Comparison of ENCODE assay signal across 20 mouse cellular contexts in the genomic region with DNA sequence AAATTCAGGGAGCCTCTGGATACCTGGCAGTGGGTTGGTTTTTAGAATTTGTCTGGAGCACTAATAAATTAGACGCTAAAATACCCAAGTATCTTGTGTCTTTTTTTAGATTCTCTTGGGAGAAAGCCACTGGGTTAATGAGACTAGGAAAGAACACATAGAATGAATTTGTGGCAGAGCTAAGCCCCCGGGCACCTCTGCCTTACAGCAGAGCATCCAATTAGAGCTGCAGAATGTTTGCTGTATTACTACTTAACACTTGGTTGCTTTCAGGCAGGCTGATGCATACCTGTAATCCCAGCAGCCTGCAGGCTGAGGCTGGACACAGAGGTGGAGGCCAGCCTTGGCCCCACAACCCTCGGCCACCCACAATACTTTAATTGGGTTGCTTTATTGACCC.
A peak's percentile ranks its signal among the peaks of the same experiment; 100 is the strongest.
DNase-seq lines count a peak whose midpoint lies in the region; ATAC-seq lines count a peak whose summit lies in the region.
"Had no signal": no experiment of that assay in that cellular context is flagged by ENCODE, and none has a peak within 500 bp of the region (broad histone marks: within the 10 kb centered on the region; RNA-seq: fewer than 3 reads in every experiment).

No protein-coding gene starts in this region.

- no peak overlapping the region for H3K9ac ChIP-seq in forebrain, embryonic 14.5 days (ENCODE audit: low read length)
- no peak overlapping the region for H3K9ac ChIP-seq in forebrain, embryonic 16.5 days (replicated peaks; ENCODE audit: low read depth, low read length)
- H3K9ac ChIP-seq in kidney, embryonic 15.5 days: no peak overlapping the region
- no peak overlapping the region for H3K9ac ChIP-seq in midbrain, embryonic 16.5 days (ENCODE audit: low read depth, low read length)
- H3K9ac ChIP-seq: liver, embryonic 12.5 days; lung, embryonic 14.5 days had no signal

- H3K36me3 ChIP-seq in forebrain, embryonic 14.5 days (ENCODE audit: control insufficient read depth, insufficient read depth, low read length): no peaks in the 10 kb centered on the region
- no peaks in the 10 kb centered on the region for H3K36me3 ChIP-seq in forebrain, embryonic 16.5 days (ENCODE audit: control insufficient read depth, insufficient read depth)
- H3K36me3 ChIP-seq in kidney, embryonic 15.5 days: no peaks in the 10 kb centered on the region
- no peaks in the 10 kb centered on the region for H3K36me3 ChIP-seq in midbrain, embryonic 16.5 days (ENCODE audit: control insufficient read depth, insufficient read depth, low read length)
- H3K36me3 ChIP-seq: liver, embryonic 12.5 days had no signal

- 0 out of 2 replicates have a peak, but pooled peaks have one; percentile 32 for ATAC-seq in forebrain, embryonic 14.5 days
- ATAC-seq in forebrain, embryonic 16.5 days: no peak; the same call in 1 of the 2 replicates
- ATAC-seq in kidney, embryonic 15.5 days (replicated peaks; ENCODE audit: low FRiP score): 0 out of 2 replicates have a peak, but pooled peaks have one; percentile 49
- ATAC-seq in midbrain, embryonic 16.5 days: 0 out of 2 replicates have a peak, but pooled peaks have one; percentile 50
- ATAC-seq: liver, embryonic 12.5 days had no signal

- no peak overlapping the region for H3K4me3 ChIP-seq in forebrain, embryonic 14.5 days (ENCODE audit: low read depth, low read length)
- no peak overlapping the region for H3K4me3 ChIP-seq in forebrain, embryonic 16.5 days (replicated peaks; ENCODE audit: low read length)
- no peak overlapping the region for H3K4me3 ChIP-seq in kidney, embryonic 15.5 days (replicated peaks)
- no peak overlapping the region for H3K4me3 ChIP-seq in midbrain, embryonic 16.5 days (ENCODE audit: low read depth, low read length)
- H3K4me3 ChIP-seq: erythroblast, embryonic 14.5 days; left cerebral cortex, adult 2 months; liver, embryonic 12.5 days had no signal

- peak; percentile 41 for DNase-seq in forebrain, embryonic 14.5 days (ENCODE audit: low spot score)
- no peak for DNase-seq in kidney, adult 11 months
- DNase-seq in forelimb bud, embryonic 11.5 days (ENCODE audit: low read depth, low spot score): peak; percentile 45
- DNase-seq in frontal cortex, postnatal 36 days (ENCODE audit: low spot score in 2 of 2): no peak
- DNase-seq: B cell, adult 2 months; cerebellum, adult 2 months; cerebellum, postnatal 36 days; gastrocnemius, postnatal 36 days; kidney, adult 18-20 months; kidney, postnatal 4 days; layer of hippocampus, adult 9-11 months; lung, embryonic 14.5 days; right cerebral cortex, postnatal 25 days; thymus, adult 18-20 months had no signal

- H3K9me3 ChIP-seq in forebrain, embryonic 14.5 days (replicated peaks; ENCODE audit: control insufficient read depth, low read length): no peaks in the 10 kb centered on the region
- no peaks in the 10 kb centered on the region for H3K9me3 ChIP-seq in forebrain, embryonic 16.5 days (ENCODE audit: control insufficient read depth, low read length)
- no peaks in the 10 kb centered on the region for H3K9me3 ChIP-seq in kidney, embryonic 15.5 days (replicated peaks)
- H3K9me3 ChIP-seq in midbrain, embryonic 16.5 days (replicated peaks; ENCODE audit: control insufficient read depth, low read length, poor library complexity, severe bottlenecking): no peaks in the 10 kb centered on the region
- H3K9me3 ChIP-seq: liver, embryonic 12.5 days had no signal

- 0 out of 2 replicates have a peak, but pooled peaks cover under 1% of the 10 kb centered on the region for H3K4me1 ChIP-seq in forebrain, embryonic 14.5 days (ENCODE audit: control insufficient read depth, insufficient read depth, low read length)
- peaks cover under 1% of the 10 kb centered on the region; the same call in 1 of the 2 replicates for H3K4me1 ChIP-seq in forebrain, embryonic 16.5 days (replicated peaks; ENCODE audit: control insufficient read depth, insufficient read depth, low read length)
- peaks cover 33% of the 10 kb centered on the region for H3K4me1 ChIP-seq in kidney, embryonic 15.5 days
- peaks cover 2% of the 10 kb centered on the region for H3K4me1 ChIP-seq in midbrain, embryonic 16.5 days (ENCODE audit: control insufficient read depth, insufficient read depth, low read length)

- H3K27me3 ChIP-seq in forebrain, embryonic 14.5 days (replicated peaks; ENCODE audit: control insufficient read depth, insufficient read depth, low read length): no peaks in the 10 kb centered on the region
- H3K27me3 ChIP-seq in forebrain, embryonic 16.5 days (replicated peaks; ENCODE audit: control insufficient read depth, insufficient read depth, low read length): no peaks in the 10 kb centered on the region
- no peaks in the 10 kb centered on the region for H3K27me3 ChIP-seq in kidney, embryonic 15.5 days
- no peaks in the 10 kb centered on the region for H3K27me3 ChIP-seq in midbrain, embryonic 16.5 days (ENCODE audit: control insufficient read depth, insufficient read depth, low read depth, low read length)
- H3K27me3 ChIP-seq: liver, embryonic 12.5 days had no signal

- 31% methylated on average over 3 of the region's 3 CpGs for WGBS in forebrain, embryonic 14.5 days
- WGBS in forebrain, embryonic 16.5 days: 42% methylated on average over 3 of the region's 3 CpGs
- WGBS in kidney, embryonic 15.5 days: 71% methylated on average over 3 of the region's 3 CpGs
- 57% methylated on average over 3 of the region's 3 CpGs for WGBS in midbrain, embryonic 16.5 days

- no peak overlapping the region for H3K4me2 ChIP-seq in forebrain, embryonic 14.5 days (ENCODE audit: low read length)
- H3K4me2 ChIP-seq in forebrain, embryonic 16.5 days (ENCODE audit: low read length): no peak overlapping the region
- H3K4me2 ChIP-seq in kidney, embryonic 15.5 days: no peak overlapping the region
- no peak overlapping the region for H3K4me2 ChIP-seq in midbrain, embryonic 16.5 days (ENCODE audit: low read length)
- H3K4me2 ChIP-seq: liver, embryonic 12.5 days; lung, embryonic 14.5 days had no signal

- no peak overlapping the region for H3K27ac ChIP-seq in forebrain, embryonic 14.5 days (ENCODE audit: low read depth, low read length)
- H3K27ac ChIP-seq in forebrain, embryonic 16.5 days (ENCODE audit: low read length): no peak overlapping the region
- no peak overlapping the region for H3K27ac ChIP-seq in kidney, embryonic 15.5 days
- 0 out of 2 replicates have a peak overlapping the region, but pooled peaks have one; percentile 10 for H3K27ac ChIP-seq in midbrain, embryonic 16.5 days (ENCODE audit: low read length)
- H3K27ac ChIP-seq: left cerebral cortex, adult 2 months; liver, embryonic 12.5 days had no signal

Comparison
In these comparisons a context has a peak if more than half of its experiments do, and no peak if none do; other contexts are left out.
1. DNase-seq: peak in forebrain, embryonic 14.5 days (single experiment) and forelimb bud, embryonic 11.5 days (single experiment); none in kidney, adult 11 months (single experiment) and frontal cortex, postnatal 36 days (0 of 2).